Mouse (Mus musculus) myocyte (in vitro differentiated cells): Measurements from ENCODE around the gene Guca2b.

ENCODE experiments used
- E2F4 ChIP-seq: IDR thresholded peaks from one replicate; pipeline ENCODE4 v1.6.1; 2011; ENCODE audit warnings: mild to moderate bottlenecking, control low read depth, moderate library complexity; ENCODE audit not compliant: insufficient read depth
- MAX ChIP-seq: IDR thresholded peaks from one replicate; pipeline ENCODE4 v1.6.1; 2011; ENCODE audit warnings: low read depth, mild to moderate bottlenecking, control low read depth
- MYOD1 ChIP-seq, 3 experiments: IDR thresholded peaks; one replicate each; pipeline ENCODE4 v1.6.1; 2011; ENCODE audit warnings: control low read depth in 2 of 3, low read depth in 2 of 3, mild to moderate bottlenecking in 2 of 3, moderate library complexity in 1 of 3; ENCODE audit not compliant: insufficient read length in 2 of 3, control insufficient read depth in 1 of 3
- MYOG ChIP-seq, 3 experiments: IDR thresholded peaks; one replicate each; pipeline ENCODE4 v1.6.1; 2011; ENCODE audit warnings: control low read depth in 2 of 3, low read depth in 2 of 3, mild to moderate bottlenecking in 2 of 3; ENCODE audit not compliant: insufficient read length in 2 of 3, control insufficient read depth in 1 of 3, insufficient read depth in 1 of 3
- POLR2A ChIP-seq: IDR thresholded peaks from one replicate; pipeline ENCODE4 v1.6.1; 2011; ENCODE audit warnings: low read depth, mild to moderate bottlenecking, control low read depth, moderate library complexity; ENCODE audit not compliant: insufficient read length
- POLR2AphosphoS2 ChIP-seq: IDR thresholded peaks from one replicate; pipeline ENCODE4 v1.6.1; 2011; ENCODE audit warnings: low read depth, control low read depth; ENCODE audit not compliant: insufficient read length
- SRF ChIP-seq: IDR thresholded peaks from one replicate; pipeline ENCODE4 v1.6.1; 2011; ENCODE audit warnings: low read depth; ENCODE audit not compliant: control insufficient read depth, insufficient read length
- TCF12 ChIP-seq: IDR thresholded peaks from one replicate; pipeline ENCODE4 v1.6.1; 2011; ENCODE audit warnings: mild to moderate bottlenecking, control low read depth; ENCODE audit not compliant: poor library complexity, insufficient read depth, severe bottlenecking
- USF1 ChIP-seq: IDR thresholded peaks from one replicate; pipeline ENCODE4 v1.6.1; 2011; ENCODE audit warnings: low read depth, mild to moderate bottlenecking, control low read depth, moderate library complexity

- TF ChIP-seq MYOD1 (IDR thresholded peaks at IDR 0.05; ENCODE audit: control insufficient read depth in 1 of 3, insufficient read length in 2 of 3, low read depth in 2 of 3), result no peak
- TF ChIP-seq POLR2A, result no peak
- no peak for TF ChIP-seq TCF12
- TF ChIP-seq MAX, result no peak
- no peak for TF ChIP-seq MYOG (IDR thresholded peaks at IDR 0.05; ENCODE audit: control insufficient read depth in 1 of 3, insufficient read depth in 1 of 3, insufficient read length in 2 of 3, low read depth in 2 of 3)
- TF ChIP-seq SRF, result no peak
- TF ChIP-seq POLR2AphosphoS2, result no peak
- TF ChIP-seq USF1, result no peak
- TF ChIP-seq E2F4, result no peak
These were observed 6.4 kb upstream of the Guca2b start for GRCm38 (mm10) chr4:119665166-119665565.
